Mouse (Mus musculus) heart, postnatal 0 days (tissue): ENCODE measurements around the gene Bap1.

Experiments
- CTCF ChIP-seq: IDR thresholded peaks from 2 replicates; pipeline ENCODE4 v1.5.1; 2016; ENCODE audit warnings: antibody characterized with exemption, control low read depth, low read depth
- EP300 ChIP-seq: IDR thresholded peaks from 2 replicates; pipeline ENCODE4 v1.6.1; 2016; ENCODE audit warnings: antibody characterized with exemption, low read depth

GRCm38 (mm10) chr14:31226978-31227377 lies 24.3 kb upstream of the Bap1 start:
- TF ChIP-seq CTCF (no peak), EP300 (no peak)
